Mouse (Mus musculus) limb, embryonic 15.5 days (tissue): ENCODE data around the gene Crisp1. TPM values are rescaled to one million over a fixed set of nuclear protein-coding genes. Genes with fewer than 3 reads are reported as not detected.

Experiments used
- ATAC-seq: fragments of 200-750 bp; cut with Nextera tagmentation; 2 replicates; pipeline ENCODE4 v1.8.0; 2017; ENCODE audit warnings: low read depth, moderate TSS enrichment; ENCODE audit not compliant: insufficient number of reproducible peaks, low FRiP score, low TSS enrichment
- H3K27ac ChIP-seq: fragments of 300-500 bp; sonication (generic); 2 replicates; pipeline ENCODE4 v1.5.1; 2015; ENCODE audit warnings: moderate library complexity, mild to moderate bottlenecking, inconsistent platforms
- H3K27me3 ChIP-seq: fragments of 300-500 bp; sonication (generic); 2 replicates; pipeline ENCODE4 v1.6.1; 2015; ENCODE audit warnings: inconsistent platforms
- H3K36me3 ChIP-seq: fragments of 300-500 bp; sonication (generic); 2 replicates; pipeline ENCODE4 v1.6.1; 2015; ENCODE audit warnings: inconsistent platforms
- H3K4me1 ChIP-seq: fragments of 300-500 bp; sonication (generic); 2 replicates; pipeline ENCODE4 v1.6.1; 2015; ENCODE audit warnings: inconsistent platforms
- H3K4me2 ChIP-seq: fragments of 300-500 bp; sonication (generic); 2 replicates; pipeline ENCODE4 v1.6.1; 2015; ENCODE audit warnings: mild to moderate bottlenecking, inconsistent platforms
- H3K4me3 ChIP-seq: fragments of 300-500 bp; sonication (generic); 2 replicates; pipeline ENCODE4 v1.5.1; 2015; ENCODE audit warnings: mild to moderate bottlenecking, inconsistent platforms
- H3K9ac ChIP-seq: fragments of 300-500 bp; sonication (generic); 2 replicates; pipeline ENCODE4 v1.6.1; 2015; ENCODE audit warnings: inconsistent platforms
- H3K9me3 ChIP-seq: fragments of 300-500 bp; sonication (generic); 2 replicates; pipeline ENCODE4 v1.6.1; 2016; ENCODE audit warnings: inconsistent platforms
- WGBS: fragments of 180-500 bp; shearing (Covaris S2); methylation state at CpG from one replicate; pipeline ENCODE4 v1.1.7; 2015; 5-methylcytosine and 5-hydroxymethylcytosine counted together
- polyA plus RNA-seq: library from polyadenylated mRNA; unstranded; fragments of >200 nt; fragmentation: Nextera tagmentation; extraction: Ambion mirVana; gene quantifications from 2 replicates; pipeline ENCODE4 v1.2.1, GENCODE M21; 2015

Crisp1 gene
- 0.12 TPM in 1 of 2 replicates, not detected in the other for polyA plus RNA-seq

DNA sequence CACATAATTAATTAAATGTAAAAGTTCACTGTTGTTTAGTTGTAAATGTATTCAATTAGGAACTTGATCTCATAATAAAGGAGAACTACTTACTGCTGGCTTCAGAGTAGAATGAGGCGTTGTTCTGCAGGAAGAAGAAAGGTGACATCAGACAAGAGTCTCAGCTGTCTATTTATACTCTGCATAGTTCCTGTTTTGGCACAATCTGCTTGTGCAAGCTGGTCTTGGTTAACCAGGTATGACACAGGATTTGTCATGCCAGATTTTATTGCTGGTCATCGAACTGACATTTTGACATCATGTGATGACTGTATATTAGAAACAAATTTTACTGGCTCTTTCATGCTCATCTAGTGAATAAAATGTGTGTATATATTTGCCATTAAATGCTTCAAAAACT, at the start of gene Crisp1:
TSS of gene Crisp1 (minus strand) at position 146 of the 400 bp plus-strand sequence.
- H3K36me3 ChIP-seq: no peaks in the 10 kb centered on the region
- no peak within 1 kb of the TSS for H3K4me3 ChIP-seq
- no peaks in the 10 kb centered on the region for H3K4me1 ChIP-seq
- H3K27ac ChIP-seq: no peak within 1 kb of the TSS
- no peaks in the 10 kb centered on the region for H3K27me3 ChIP-seq
- no peaks in the 10 kb centered on the region for H3K9me3 ChIP-seq
- no peak for ATAC-seq
- H3K9ac ChIP-seq: no peak within 1 kb of the TSS
- H3K4me2 ChIP-seq: no peak within 1 kb of the TSS
- 78% methylated on average over 2 of the region's 2 CpGs for WGBS

DNA sequence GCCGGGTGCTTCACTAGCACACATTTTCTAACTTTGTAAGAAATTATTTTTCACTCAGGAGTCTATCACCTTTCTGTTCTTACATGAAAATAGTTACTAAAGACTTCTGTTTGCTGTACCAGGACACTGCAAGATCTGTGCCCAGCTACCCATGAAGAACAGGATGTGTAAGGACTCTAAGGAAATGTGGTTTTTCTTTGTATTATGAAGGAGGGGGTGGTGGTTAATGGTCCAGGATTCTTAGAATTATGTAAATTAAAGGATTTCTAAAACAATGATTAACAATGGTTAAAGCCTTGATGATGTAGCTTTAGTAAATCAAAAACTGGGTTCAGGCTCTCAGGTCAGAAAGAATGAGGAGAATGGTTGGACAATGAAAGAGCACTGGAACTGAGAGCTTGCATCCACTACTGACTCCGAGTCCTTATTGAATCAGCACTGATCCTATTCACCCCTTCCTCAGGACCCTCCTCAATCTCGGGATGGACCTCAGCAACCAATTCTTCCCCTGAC, 23.5 kb upstream of the Crisp1 start:
- no peaks in the 10 kb centered on the region for H3K27me3 ChIP-seq
- no peak overlapping the region for H3K27ac ChIP-seq
- H3K36me3 ChIP-seq: no peaks in the 10 kb centered on the region
- 73% methylated on average over 3 of the region's 3 CpGs for WGBS
- no peak overlapping the region for H3K9ac ChIP-seq
- no peak for ATAC-seq
- no peak overlapping the region for H3K4me3 ChIP-seq
- H3K4me1 ChIP-seq: no peaks in the 10 kb centered on the region
- H3K9me3 ChIP-seq: no peaks in the 10 kb centered on the region
- no peak overlapping the region for H3K4me2 ChIP-seq

GRCm38 (mm10) chr17:40285435-40285834, 33.6 kb downstream of the Crisp1 start:
- Histone ChIP-seq H3K27me3 (no peaks in the 10 kb centered on the region), H3K9ac (no peak overlapping the region), H3K4me2 (no peak overlapping the region), H3K9me3 (no peaks in the 10 kb centered on the region), H3K4me1 (no peaks in the 10 kb centered on the region), H3K36me3 (no peaks in the 10 kb centered on the region), H3K27ac (no peak overlapping the region), H3K4me3 (no peak overlapping the region)
- 62% methylated on average over 2 of the region's 2 CpGs for WGBS
- ATAC-seq: no peak

DNA sequence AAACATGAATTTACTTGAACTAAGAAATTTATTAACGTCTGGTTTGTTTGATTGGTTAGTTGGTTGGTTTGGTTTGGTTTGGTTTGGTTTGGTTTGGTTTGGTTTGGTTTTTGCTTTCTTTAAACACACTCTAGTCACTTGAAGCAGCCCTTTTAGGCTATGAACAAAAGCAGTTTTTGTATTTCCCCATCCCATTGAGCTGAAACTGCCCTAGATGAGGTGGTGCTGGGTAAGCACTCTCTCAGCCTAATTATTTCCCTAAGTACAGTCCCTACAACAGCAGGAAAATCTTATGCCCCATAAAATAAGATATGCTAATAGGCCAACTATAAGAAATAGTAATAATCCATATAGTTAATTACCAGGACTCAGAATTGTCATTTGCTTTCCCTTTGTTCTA, 43.5 kb downstream of the Crisp1 start:
- Histone ChIP-seq H3K4me2 (no peak overlapping the region), H3K27me3 (no peaks in the 10 kb centered on the region), H3K4me1 (no peaks in the 10 kb centered on the region), H3K4me3 (no peak overlapping the region), H3K9ac (no peak overlapping the region), H3K36me3 (no peaks in the 10 kb centered on the region), H3K9me3 (no peaks in the 10 kb centered on the region), H3K27ac (no peak overlapping the region)
- 69% methylated on average over 1 of the region's 1 CpGs for WGBS
- ATAC-seq: no peak

DNA sequence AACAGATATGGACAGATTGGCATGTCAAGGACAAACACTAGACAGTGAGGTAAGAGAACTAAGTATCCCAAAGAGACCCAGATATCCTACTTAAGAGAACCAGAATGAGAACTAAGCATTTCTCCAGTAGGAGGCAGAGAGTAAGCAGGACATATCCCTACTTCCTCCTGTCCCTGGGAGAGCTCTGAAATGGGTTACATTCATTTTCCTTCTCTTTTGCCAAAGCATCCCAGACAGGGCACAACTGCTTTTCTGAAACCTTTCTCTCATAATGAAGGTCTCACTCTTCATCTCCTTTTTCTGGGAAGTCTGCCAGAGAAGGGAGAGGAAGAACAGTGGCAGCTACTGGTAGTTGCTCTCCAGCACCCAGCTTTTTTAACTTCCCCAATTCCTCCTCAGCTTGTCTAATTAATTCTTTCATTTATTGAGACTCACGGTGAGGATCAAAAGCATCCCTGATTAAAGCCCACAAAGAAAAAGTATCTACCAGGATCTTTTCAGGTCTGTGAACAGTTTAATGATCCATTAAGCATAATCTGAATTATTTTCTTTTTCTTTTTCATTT, 44.0 kb downstream of the Crisp1 start:
- Histone ChIP-seq H3K27me3 (no peaks in the 10 kb centered on the region), H3K27ac (no peak overlapping the region), H3K4me3 (no peak overlapping the region), H3K9ac (no peak overlapping the region), H3K4me2 (no peak overlapping the region), H3K4me1 (no peaks in the 10 kb centered on the region), H3K9me3 (no peaks in the 10 kb centered on the region), H3K36me3 (no peaks in the 10 kb centered on the region)
- no peak for ATAC-seq
- WGBS: 70% methylated on average over 1 of the region's 1 CpGs

DNA sequence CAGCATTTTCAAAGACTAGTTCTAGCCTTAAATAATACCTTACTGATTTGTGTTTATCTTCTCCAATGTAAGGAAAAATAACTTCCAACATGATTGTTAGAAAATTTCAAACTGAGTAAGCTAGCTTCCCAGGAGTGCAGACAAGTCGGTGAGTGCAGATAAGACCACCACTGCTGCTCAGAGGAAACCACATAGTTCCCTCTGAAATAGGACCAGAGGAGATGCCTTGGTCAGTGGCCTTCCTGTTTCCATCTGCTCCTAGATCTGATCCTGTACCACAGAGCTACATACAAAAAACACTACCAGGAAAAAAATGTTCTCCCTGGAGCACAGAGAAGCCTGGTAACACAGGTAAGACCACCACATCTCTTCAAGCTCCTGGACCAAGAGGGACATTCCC, 66.5 kb downstream of the Crisp1 start:
- Histone ChIP-seq H3K27me3 (no peaks in the 10 kb centered on the region), H3K9me3 (no peaks in the 10 kb centered on the region), H3K27ac (no peak overlapping the region), H3K4me1 (no peaks in the 10 kb centered on the region), H3K4me3 (no peak overlapping the region), H3K36me3 (no peaks in the 10 kb centered on the region), H3K9ac (no peak overlapping the region), H3K4me2 (no peak overlapping the region)
- 78% methylated on average over 1 of the region's 1 CpGs for WGBS
- ATAC-seq: no peak

Other genes starting within 250 kb of the Crisp1 start
- gene AC192777.2, start 223.8 kb downstream of the Crisp1 start, polyA plus RNA-seq: not detected in 2 replicates
- gene Pgk2, start 110.6 kb downstream of the Crisp1 start, polyA plus RNA-seq: not detected in 2 replicates
- not detected in 2 replicates for gene Crisp3, start 76.9 kb downstream of the Crisp1 start, polyA plus RNA-seq
- not detected in 2 replicates for gene Esp8, start 200.8 kb upstream of the Crisp1 start, polyA plus RNA-seq
- not detected in 2 replicates for gene Esp6, start 242.3 kb upstream of the Crisp1 start, polyA plus RNA-seq